Mouse (Mus musculus): ENCODE measurements around the gene Olfr465-ps1.
A peak's percentile ranks its signal among the peaks of the same experiment; 100 is the strongest.

Olfr465-ps1 gene

GRCm38 (mm10) chr13:65137789-65138188 is at the start of gene Olfr465-ps1:
Gene Olfr465-ps1, plus strand, starts transcription at chr13:65138089.
- no peak for DNase-seq (ENCODE audit: low read depth, low spot score)

- DNase-seq (ENCODE audit: low read depth, low spot score): no peak
These were observed 42.0 kb upstream of the Olfr465-ps1 start for GRCm38 (mm10) chr13:65095923-65096322.

GRCm38 (mm10) chr13:65097018-65097417 is 40.9 kb upstream of the Olfr465-ps1 start:
- no peak for DNase-seq (ENCODE audit: low read depth, low spot score)

GRCm38 (mm10) chr13:65100678-65101077 is 37.2 kb upstream of the Olfr465-ps1 start:
- DNase-seq (ENCODE audit: low read depth, low spot score): no peak

GRCm38 (mm10) chr13:65101232-65101631 is 36.7 kb upstream of the Olfr465-ps1 start:
- DNase-seq (ENCODE audit: low read depth, low spot score): no peak

- no peak for DNase-seq (ENCODE audit: low read depth, low spot score)
These were observed 25.9 kb upstream of the Olfr465-ps1 start for GRCm38 (mm10) chr13:65111961-65112360.

- DNase-seq (ENCODE audit: low read depth, low spot score): peak; percentile 85
These were observed 25.3 kb upstream of the Olfr465-ps1 start, which contains the start of gene Mfsd14b for GRCm38 (mm10) chr13:65112459-65113110. Gene Mfsd14b, minus strand, starts transcription at chr13:65112975.

- DNase-seq (ENCODE audit: low read depth, low spot score): no peak
These were observed 24.6 kb upstream of the Olfr465-ps1 start for GRCm38 (mm10) chr13:65113239-65113638.

GRCm38 (mm10) chr13:65120984-65121383 is 16.9 kb upstream of the Olfr465-ps1 start:
- no peak for DNase-seq (ENCODE audit: low read depth, low spot score)

GRCm38 (mm10) chr13:65122111-65122510 is 15.8 kb upstream of the Olfr465-ps1 start:
- no peak for DNase-seq (ENCODE audit: low read depth, low spot score)

- DNase-seq (ENCODE audit: low read depth, low spot score): no peak
These were observed 10.6 kb upstream of the Olfr465-ps1 start for GRCm38 (mm10) chr13:65127063-65127847.

GRCm38 (mm10) chr13:65149940-65150339 is 12.1 kb downstream of the Olfr465-ps1 start, which contains the start of gene Olfr466:
Gene Olfr466, plus strand, starts transcription at chr13:65150240.
- no peak for DNase-seq (ENCODE audit: low read depth, low spot score)

GRCm38 (mm10) chr13:65174102-65174501 is 36.2 kb downstream of the Olfr465-ps1 start:
- DNase-seq (ENCODE audit: low read depth, low spot score): no peak

- peak; percentile 68 for DNase-seq (ENCODE audit: low read depth, low spot score)
These were observed 38.0 kb downstream of the Olfr465-ps1 start for GRCm38 (mm10) chr13:65175734-65176471.

GRCm38 (mm10) chr13:65176472-65177091 is 38.7 kb downstream of the Olfr465-ps1 start:
- DNase-seq (ENCODE audit: low read depth, low spot score): no peak
